Mouse (Mus musculus) kidney, embryonic 15.5 days (tissue): ENCODE results near the gene Amtn. TPM values are rescaled to one million over a fixed set of nuclear protein-coding genes. Genes with fewer than 3 reads are reported as not detected.

Experiments
- ATAC-seq: fragments of 200-750 bp; cut with Nextera tagmentation; replicated peaks from 2 replicates; pipeline ENCODE4 v1.8.0; 2017; ENCODE audit warnings: moderate TSS enrichment; ENCODE audit not compliant: low FRiP score
- H3K27ac ChIP-seq: fragments of 300-500 bp; sonication (generic); 2 replicates; pipeline ENCODE4 v1.5.1; 2015; ENCODE audit warnings: mild to moderate bottlenecking, inconsistent platforms
- H3K27me3 ChIP-seq: fragments of 300-500 bp; sonication (generic); 2 replicates; pipeline ENCODE4 v1.6.1; 2015; ENCODE audit warnings: inconsistent platforms
- H3K36me3 ChIP-seq: fragments of 300-500 bp; sonication (generic); 2 replicates; pipeline ENCODE4 v1.6.1; 2015; ENCODE audit warnings: inconsistent platforms
- H3K4me1 ChIP-seq: fragments of 300-500 bp; sonication (generic); 2 replicates; pipeline ENCODE4 v1.6.1; 2015; ENCODE audit warnings: inconsistent platforms
- H3K4me2 ChIP-seq: fragments of 300-500 bp; sonication (generic); 2 replicates; pipeline ENCODE4 v1.6.1; 2015; ENCODE audit warnings: moderate library complexity, mild to moderate bottlenecking, inconsistent platforms
- H3K4me3 ChIP-seq: fragments of 300-500 bp; sonication (generic); replicated peaks from 2 replicates; pipeline ENCODE4 v1.5.1; 2015; ENCODE audit warnings: mild to moderate bottlenecking, inconsistent platforms
- H3K9ac ChIP-seq: fragments of 300-500 bp; sonication (generic); 2 replicates; pipeline ENCODE4 v1.6.1; 2015; ENCODE audit warnings: mild to moderate bottlenecking, inconsistent platforms
- H3K9me3 ChIP-seq: fragments of 300-500 bp; sonication (generic); replicated peaks from 2 replicates; pipeline ENCODE4 v1.6.1; 2016; ENCODE audit warnings: inconsistent platforms
- WGBS: fragments of 180-500 bp; shearing (Covaris S2); methylation state at CpG from one replicate; pipeline ENCODE4 v1.1.7; 2015; ENCODE audit warnings: mixed read lengths; 5-methylcytosine and 5-hydroxymethylcytosine counted together
- polyA plus RNA-seq: library from polyadenylated mRNA; unstranded; fragments of >200 nt; fragmentation: Nextera tagmentation; extraction: Ambion mirVana; gene quantifications from 2 replicates; pipeline ENCODE4 v1.2.1, GENCODE M21; 2015

The Amtn gene
- polyA plus RNA-seq, 1 experiment from 2014 or later = not detected

DNA sequence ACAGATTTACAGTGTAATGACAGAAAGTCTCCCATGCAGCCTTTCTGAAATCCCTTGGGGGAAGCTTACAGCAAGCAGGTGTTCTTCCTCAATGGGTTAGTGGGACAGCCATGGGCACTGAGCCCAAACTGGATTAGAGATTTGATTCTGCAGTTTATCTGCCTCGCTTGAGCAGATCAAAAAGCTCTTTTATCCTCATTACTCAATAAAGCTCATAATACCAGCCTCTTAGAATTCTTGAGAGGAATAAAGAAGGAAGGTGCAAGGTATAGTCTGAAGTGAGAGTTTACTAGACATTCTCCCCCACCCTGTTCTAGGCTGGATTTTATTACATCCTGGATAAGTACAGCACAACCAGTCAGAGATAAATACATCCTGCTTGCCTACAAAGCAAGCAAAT, 50.8 kb downstream of the Amtn start:
- Histone ChIP-seq H3K9ac (no peak overlapping the region), H3K27ac (no peak overlapping the region), H3K9me3 (no peaks in the 10 kb centered on the region), H3K4me1 (peaks cover 4% of the 10 kb centered on the region; the same call in 1 of the 2 replicates), H3K27me3 (no peaks in the 10 kb centered on the region), H3K4me3 (no peak overlapping the region), H3K36me3 (no peaks in the 10 kb centered on the region), H3K4me2 (no peak overlapping the region)
- 15% methylated on average over 1 of the region's 1 CpGs for WGBS
- peak; percentile 90 for ATAC-seq

Other genes with a start within 250 kb of the Amtn start
- not detected in 2 replicates for gene Gm11115, start 222.0 kb upstream of the Amtn start, polyA plus RNA-seq
- gene Gm7714, start 107.2 kb upstream of the Amtn start, polyA plus RNA-seq = not detected in 2 replicates
- gene Prol1, start 58.8 kb upstream of the Amtn start, polyA plus RNA-seq = not detected in 2 replicates
- 0.08 and 1.2 TPM in 2 replicates for gene Ambn, start 79.9 kb downstream of the Amtn start, polyA plus RNA-seq
- gene Enam, start 111.9 kb downstream of the Amtn start, polyA plus RNA-seq = not detected in 2 replicates
- 0.31 TPM in 1 of 2 replicates, not detected in the other for gene Jchain, start 151.8 kb downstream of the Amtn start, polyA plus RNA-seq
- gene Utp3, start 178.4 kb downstream of the Amtn start, polyA plus RNA-seq = 72.8 and 75.6 TPM in 2 replicates
- 17.7 and 19.3 TPM in 2 replicates for gene Rufy3, start 188.9 kb downstream of the Amtn start, polyA plus RNA-seq